Mouse (Mus musculus) left cerebral cortex, adult 8-10 months (tissue): ENCODE data around the gene Samd1. TPM values are rescaled to one million over a fixed set of nuclear protein-coding genes. Genes with fewer than 3 reads are reported as not detected.
A peak's percentile ranks its signal among the peaks of the same experiment; 100 is the strongest.

ENCODE experiments used
- DNase-seq, 2 experiments: peaks; one replicate each; pipeline ENCODE4 v3.0.0; 2022; ENCODE audit warnings: low spot score in 2 of 2
- total RNA-seq, 4 experiments: library from RNA; stranded (reverse); gene quantifications; 2 replicates each; pipeline ENCODE4 v1.2.4; 2022

Samd1 gene
- 10 to 100 TPM; 43.5 to 53.7 (median 46.3) TPM for total RNA-seq

GRCm38 (mm10) chr8:83997511-83998141 is at the start of gene Samd1:
Gene Samd1, plus strand, starts transcription at chr8:83997672.
- peak in 1 of 2 experiments; percentile 57 for DNase-seq

DNA sequence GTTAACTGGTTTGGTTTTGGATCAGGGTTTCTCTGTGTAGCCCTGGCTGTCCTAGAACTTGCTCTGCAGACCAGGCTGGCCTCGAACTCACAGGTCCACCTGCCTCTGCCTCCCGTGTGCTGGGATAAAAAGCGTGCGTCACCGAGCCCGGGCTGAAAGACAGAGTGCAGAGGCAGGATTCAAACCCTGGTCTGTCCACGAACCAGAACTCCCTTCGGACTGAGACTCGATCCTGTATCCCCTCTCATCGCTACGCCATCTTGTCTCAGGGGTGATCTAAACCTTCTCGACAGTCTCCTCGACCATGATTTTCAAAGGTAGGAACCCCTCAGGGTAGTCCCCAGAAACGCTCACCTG is 42.7 kb upstream of the Samd1 start:
- DNase-seq: no peak

DNA sequence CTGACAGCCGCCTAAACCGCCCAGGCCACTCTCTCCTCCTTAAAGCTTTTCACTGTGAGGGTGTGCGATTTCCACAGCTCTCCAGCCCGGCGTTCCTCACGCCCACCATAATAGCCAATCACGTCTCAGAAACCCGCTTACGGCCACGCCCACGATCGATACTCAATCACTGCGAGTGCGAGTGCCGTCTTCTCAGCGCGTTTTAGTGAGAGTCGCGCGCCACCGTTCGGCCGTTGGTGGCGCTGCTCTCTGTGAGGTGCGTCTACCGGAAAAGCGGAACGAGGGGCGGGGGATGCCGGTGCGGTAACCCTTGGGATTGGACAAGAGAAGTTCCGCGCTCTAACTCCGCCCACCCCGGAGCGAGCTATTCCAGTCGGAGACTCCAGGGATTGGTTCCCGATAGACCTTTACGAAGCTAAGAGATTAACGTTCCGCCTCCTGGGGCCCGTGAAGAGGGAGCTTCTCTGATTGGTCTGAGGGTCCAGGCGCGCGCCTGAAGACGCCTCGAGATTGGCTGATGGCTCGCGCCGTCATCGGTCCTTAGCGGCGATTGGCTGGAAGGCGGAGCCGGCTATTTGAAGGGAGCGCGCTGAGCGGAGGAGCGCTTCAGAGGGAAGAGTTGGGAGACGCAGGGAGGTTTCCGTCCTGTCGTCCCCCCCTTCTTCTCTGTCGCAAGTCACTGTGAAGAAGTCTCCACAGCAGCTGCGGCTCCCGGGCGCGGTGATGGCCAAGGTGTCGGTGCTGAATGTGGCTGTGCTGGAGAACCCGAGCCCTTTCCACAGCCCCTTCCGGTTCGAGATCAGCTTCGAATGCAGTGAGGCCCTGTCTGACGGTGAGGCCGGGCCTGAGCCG is 42.1 kb upstream of the Samd1 start, which contains the start of the genes Gm10644 and Asf1b:
Gene Gm10644, minus strand, starts transcription at position 100 of the 852 bp plus-strand sequence.
Gene Asf1b, plus strand, starts transcription at position 402 of the 852 bp plus-strand sequence.
- peak; percentile 91 to 99 for DNase-seq

DNA sequence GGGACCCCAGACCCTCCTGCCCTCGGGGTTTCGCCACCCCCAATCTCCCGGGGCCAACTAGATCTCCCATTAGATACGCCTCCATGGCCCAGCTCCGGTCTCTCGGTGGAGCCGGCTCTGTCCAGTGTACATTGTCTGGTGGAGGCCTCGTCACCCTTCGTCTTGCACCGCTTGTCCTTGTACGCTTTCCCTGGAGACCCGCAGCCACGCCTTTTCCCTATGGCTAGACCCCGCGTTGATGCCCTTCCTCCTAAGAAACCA is 41.6 kb upstream of the Samd1 start:
- DNase-seq: no peak

- no peak for DNase-seq
These were observed 40.7 kb upstream of the Samd1 start for GRCm38 (mm10) chr8:83956789-83957188.

DNA sequence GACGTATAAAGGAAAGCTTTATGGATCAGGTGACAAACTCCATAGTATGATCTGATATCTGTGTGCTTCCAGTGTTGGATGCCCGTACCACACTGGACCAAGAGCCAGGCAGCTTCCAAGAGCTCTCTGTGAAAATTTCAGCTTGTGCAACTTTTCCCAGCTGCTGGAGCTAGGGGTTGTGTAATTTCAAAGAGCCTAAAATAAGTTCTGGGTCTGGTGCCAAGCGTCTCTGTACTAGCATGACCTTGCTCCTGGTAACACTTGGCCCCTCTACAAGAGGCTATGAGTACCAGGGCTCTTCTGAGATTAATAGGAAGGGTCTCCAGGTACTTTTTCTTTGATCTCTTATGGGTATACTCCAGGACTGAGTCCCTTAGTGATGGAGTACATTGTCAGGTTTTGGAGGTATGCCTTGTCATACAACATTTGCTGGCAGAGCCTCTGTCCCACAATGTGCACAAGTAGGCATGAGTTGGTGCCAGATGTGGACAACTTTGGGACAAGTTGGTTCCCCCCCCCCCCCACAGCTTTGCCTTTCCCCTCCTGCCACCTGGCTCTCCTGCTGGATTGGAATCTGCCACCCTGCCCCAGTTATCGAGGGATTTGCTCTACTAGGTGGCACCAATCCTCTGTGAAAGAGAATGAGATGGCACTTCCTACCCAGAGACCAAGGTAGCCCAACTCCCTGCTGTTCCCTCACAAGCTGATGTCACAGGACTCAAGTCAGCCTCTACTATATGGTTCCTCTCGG is 33.3 kb upstream of the Samd1 start:
- no peak for DNase-seq

GRCm38 (mm10) chr8:83967701-83968100 is 29.8 kb upstream of the Samd1 start:
- no peak for DNase-seq

GRCm38 (mm10) chr8:83971121-83971520 is 26.4 kb upstream of the Samd1 start:
- no peak for DNase-seq

DNA sequence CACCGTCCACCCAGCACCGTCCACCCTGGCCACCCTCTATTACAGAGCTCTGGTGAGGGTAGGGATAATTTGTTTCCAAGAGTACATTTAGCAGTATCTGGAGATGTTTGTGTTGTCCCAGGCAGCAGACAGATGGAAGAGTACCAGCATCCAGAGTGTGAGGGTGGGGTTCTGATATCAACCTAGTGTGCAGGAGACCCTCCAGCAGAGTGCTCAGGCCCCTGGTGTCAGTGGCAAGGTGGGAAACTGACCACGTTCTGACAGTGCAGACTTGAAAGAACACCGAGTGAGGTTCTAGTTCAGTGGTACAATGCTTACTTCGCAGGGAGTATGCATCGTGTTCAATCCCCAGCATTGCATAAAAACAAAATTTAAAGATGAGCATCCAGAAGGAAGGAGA is 25.8 kb upstream of the Samd1 start:
- no peak for DNase-seq

DNA sequence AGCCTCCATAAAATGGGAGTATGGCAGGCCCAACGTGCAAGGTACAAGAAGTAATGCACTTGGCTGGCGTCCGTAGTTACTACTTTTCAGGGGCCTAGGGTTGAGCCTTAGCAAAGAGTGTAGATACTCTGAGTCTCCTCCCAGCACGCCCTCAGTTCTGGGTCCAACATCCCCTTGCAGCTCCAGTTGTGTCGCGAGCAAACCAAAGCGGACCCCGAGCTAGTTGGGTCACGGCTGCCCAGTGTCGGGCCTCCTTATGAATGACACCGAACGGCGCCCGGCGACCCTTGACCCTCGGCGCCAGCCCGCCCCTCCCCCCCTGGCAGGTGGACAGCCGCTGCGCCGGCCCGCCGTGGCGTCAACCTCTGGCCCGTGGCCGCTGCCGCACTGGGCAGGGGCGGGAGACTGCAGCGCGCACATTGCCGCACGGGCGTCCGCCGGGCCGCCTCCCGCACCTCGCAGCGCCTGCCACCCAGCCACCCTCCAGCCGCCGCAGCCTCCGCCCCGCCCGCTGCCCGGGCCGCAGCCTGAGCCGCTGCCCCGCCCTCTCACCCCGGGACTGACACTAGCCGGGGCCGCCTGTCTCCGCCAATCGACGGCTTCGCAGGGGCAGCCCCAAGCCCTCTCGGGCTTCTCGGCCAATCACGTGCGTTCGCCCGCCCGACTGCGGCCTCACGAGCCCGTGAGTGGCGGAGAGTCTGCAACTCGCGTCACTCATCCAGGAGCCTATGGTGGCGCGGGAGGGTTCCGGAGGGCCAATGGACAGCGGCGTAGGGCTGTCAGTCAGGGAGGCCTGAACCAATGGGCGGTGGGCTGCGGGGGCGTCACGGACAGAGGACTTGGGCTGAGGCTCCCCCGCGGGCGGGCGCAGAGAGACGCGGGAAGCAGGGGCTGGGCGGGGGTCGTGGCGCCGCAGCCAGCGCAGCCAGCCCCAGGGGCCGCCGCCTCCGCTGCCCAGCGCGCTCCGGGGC is 25.0 kb upstream of the Samd1 start, which contains the start of gene Prkaca:
Gene Prkaca, plus strand, starts transcription at position 844 of the 971 bp plus-strand sequence.
- DNase-seq: peak; percentile 96 to 100

DNA sequence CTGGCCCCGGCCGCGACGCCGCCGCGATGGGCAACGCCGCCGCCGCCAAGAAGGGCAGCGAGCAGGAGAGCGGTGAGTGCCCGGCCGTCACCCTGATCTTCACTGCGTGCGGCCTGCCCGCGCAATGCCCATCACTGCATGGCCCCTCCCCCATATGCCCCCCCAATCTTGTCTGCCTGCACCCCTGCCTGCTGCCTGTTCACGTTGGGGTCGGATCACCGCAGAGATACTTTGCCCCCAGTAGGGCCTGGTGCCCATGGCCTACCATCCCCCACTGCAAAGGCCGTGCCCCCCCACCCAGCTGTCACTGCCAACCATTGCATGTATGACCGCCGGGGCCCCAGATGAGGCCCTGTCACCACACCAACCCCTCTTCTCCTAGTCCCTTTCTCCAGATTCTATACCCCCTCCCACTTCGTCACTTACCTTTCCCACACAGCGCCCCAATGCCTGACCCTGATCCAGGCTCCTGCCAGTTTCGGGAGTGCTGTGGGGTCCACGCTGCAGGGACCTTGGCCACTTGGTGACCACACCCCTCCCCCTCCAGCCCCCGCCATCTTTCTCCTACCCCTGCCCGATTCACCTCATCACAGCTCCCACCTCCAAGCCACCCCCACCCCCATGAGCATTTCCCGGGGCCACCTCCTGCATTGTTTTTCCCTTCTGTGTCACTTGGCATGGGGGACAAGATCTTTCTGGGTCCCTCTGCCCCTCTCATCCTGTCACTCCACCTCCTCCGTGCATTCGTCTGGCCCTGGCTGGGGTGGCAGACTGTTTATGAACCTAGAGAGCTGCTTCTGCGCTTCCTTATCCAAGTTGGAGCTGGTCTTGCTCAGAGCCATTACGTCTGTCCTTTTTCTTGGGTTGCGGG is 24.1 kb upstream of the Samd1 start:
- no peak for DNase-seq

DNA sequence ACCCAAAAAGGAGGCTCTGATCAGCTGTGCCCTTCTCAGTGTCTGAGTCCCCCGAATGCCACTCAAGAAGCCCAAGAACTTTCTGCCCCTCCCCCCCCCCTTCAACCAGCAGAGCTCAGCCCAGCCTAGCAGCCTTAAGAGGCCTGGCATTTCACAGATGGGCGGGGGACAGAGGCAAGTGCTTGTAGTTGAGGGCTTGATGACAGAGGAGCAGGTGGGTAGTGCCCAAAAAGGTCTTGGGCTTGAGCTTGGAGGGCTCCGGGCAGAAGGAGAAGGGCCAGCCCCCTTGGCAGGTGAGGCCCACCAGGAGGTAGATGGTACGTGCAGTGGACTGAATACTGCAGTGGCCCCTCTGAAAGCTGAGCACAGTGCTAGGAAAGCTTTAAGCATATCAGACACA is 23.0 kb upstream of the Samd1 start:
- no peak for DNase-seq

DNA sequence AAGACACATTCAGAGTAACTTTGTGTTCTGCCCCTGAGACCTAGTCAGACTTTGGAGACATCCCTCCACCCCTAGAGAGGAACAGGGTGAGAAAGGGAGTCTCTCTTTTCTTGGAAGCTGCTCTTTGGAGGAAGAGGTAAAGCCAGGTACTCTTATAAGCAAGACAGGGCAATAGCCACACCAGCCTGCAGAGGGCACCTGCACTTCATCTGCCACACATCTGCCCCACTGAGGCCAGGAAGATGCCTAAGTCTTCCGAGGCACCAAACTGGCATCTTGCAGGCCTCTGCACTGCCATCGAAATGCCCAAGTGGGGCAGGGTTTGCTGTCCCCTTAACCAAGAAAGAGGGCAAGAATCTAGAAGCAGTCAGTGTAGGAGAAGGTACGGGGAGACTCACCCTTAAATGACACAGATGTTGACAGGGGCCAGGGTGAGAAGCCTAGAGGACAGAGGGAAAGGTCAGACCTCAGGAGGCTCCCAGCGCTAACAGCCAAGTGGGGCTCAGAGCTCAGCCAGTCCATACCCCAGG is 21.3 kb upstream of the Samd1 start:
- no peak for DNase-seq

DNA sequence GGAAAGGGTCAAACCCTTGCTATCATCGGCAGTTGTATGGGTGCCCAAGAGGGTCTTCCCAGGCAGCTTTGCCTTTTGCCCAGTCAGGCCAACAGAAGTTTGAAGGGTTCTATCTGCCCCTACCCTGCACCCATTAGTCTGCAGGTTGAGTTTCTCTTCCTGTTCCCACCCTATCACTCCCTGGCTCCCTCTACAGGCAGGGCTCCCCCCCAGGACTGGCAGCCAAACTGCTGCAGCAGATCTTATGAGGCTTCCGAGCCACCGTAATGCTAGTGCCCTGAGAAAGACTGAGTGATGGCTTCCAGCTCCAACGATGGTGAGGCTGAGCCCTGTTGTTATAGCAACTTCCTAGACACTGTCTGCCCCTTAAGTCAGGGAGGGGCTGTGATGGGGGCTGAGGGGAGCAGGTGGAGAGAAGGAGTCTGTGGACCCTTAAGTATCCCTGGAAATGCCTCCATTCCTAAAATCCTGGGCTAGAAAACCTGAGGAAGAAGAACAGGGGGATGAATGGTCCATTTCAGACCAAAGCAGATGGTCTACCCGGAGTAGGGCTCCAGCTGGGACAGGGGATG is 20.6 kb upstream of the Samd1 start:
- no peak for DNase-seq

GRCm38 (mm10) chr8:83977646-83978045 is 19.8 kb upstream of the Samd1 start:
- DNase-seq: no peak

DNA sequence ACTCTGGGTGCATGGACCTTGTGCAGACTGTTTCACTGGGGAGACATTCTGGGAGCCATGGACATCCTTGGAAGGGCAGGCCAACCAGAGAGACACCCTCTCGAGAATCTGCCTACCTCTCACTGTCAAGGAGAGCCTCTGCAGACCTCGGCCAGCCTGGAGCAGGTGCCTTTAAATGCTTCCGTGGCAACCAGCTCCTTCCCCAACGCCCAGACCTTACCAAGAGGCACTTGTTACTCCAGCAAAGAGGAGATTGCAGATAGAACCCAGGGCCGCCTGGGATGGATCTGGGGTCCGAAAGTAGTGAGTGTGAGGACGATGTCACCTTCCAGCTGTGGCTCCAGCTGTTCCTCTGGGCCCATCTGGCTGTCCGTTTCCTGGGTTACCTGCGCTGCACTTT is 19.3 kb upstream of the Samd1 start:
- DNase-seq: no peak

- DNase-seq: no peak
These were observed 17.2 kb upstream of the Samd1 start for GRCm38 (mm10) chr8:83980250-83980649.

GRCm38 (mm10) chr8:83980845-83981244 is 16.6 kb upstream of the Samd1 start:
- DNase-seq: no peak

DNA sequence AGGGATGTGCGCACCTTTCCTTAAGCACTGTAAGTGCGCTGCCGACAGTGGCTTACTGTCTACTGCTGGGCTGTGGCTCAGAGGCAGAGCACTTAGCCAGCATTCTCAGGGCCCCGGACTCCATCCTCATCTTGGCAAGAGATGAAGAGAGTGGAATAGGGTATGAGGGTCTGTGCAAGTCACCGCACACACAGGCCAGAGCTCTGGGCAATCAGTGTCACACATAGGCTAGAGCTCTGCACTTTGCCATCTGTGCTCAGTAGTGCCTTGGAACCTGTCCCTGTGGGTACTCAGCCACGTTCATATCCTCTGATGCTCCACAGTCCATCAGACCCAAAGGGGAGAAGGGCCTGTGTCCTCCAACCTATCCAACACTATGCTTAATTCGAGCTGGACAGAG is 15.9 kb upstream of the Samd1 start:
- no peak for DNase-seq
